Mouse (Mus musculus): ENCODE measurements around the gene Ube2b.

DNA sequence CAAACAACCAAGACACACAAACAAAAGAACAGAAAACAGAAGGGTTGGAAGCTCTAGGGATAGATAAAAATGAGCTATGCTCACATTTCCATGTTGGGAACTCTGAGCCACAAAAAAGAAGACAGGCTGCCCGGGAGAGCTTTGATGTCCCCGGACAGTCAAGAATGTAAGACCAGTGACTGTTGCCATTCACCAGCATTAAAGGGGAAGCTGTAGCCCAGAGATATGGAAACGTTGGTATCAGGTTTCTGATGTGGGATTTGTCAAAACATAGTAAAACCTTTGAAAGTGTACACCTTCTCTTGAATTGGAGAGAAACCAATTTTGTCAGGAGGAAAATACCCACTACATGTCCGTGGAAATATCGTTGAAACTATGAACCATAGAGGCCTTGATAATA, 41.1 kb downstream of the Ube2b start:
- TF ChIP-seq CTCF (IDR thresholded peaks at IDR 0.05): no peak
- no peak for TF ChIP-seq EP300 (IDR thresholded peaks at IDR 0.05)
